Mouse (Mus musculus): Measurements from ENCODE around the gene Parvb. TPM values are rescaled to one million over a fixed set of nuclear protein-coding genes. Genes with fewer than 3 reads are reported as not detected.

Gene Parvb
- polyA plus RNA-seq, 1 experiment from 2014 or later: 3.2 TPM

GRCm38 (mm10) chr15:84299662-84300333, 68.0 kb downstream of the Parvb start:
- ATAC-seq (ENCODE audit: insufficient number of reproducible peaks, low FRiP score, low TSS enrichment, low read depth): no peak
- 46% methylated on average over 9 of the region's 9 CpGs for WGBS
- no peaks in the 10 kb centered on the region for H3K36me3 ChIP-seq
- H3K4me1 ChIP-seq: peaks cover 52% of the 10 kb centered on the region
- H3K4me2 ChIP-seq: no peak overlapping the region
- peaks cover 9% of the 10 kb centered on the region; the same call in 1 of the 2 replicates for H3K27me3 ChIP-seq
- no peak overlapping the region for H3K27ac ChIP-seq
- no peak overlapping the region for H3K4me3 ChIP-seq
- H3K9ac ChIP-seq: no peak overlapping the region
- H3K9me3 ChIP-seq: no peaks in the 10 kb centered on the region

- Histone ChIP-seq H3K36me3 (no peaks in the 10 kb centered on the region), H3K27ac (no peak overlapping the region), H3K27me3 (peaks cover 9% of the 10 kb centered on the region; the same call in 1 of the 2 replicates), H3K4me3 (no peak overlapping the region), H3K9me3 (no peaks in the 10 kb centered on the region), H3K4me1 (peaks cover 52% of the 10 kb centered on the region), H3K9ac (no peak overlapping the region), H3K4me2 (no peak overlapping the region)
- 68% methylated on average over 2 of the region's 2 CpGs for WGBS
- ATAC-seq (ENCODE audit: insufficient number of reproducible peaks, low FRiP score, low TSS enrichment, low read depth): no peak
Observed at GRCm38 (mm10) chr15:84300591-84300990, 68.7 kb downstream of the Parvb start.

DNA sequence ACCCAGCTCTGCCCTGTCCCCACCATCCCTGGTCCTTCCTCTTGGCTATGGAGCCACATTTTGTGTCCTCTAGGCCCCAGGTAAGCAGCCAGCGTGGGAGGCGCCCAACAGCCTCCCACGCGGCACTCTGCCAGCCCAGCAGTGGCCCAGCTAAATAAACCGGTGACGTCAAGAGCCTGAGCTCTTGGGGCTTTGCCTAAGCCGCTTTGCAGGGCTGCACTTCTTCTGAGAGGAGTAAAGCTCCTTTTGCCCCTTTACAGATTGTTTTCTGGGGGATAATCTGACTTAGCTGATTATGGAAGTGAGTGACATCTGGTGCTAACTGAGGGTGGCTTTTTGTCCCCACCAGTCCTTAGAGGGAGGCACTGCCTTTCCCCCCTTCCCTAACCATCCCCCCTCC, 69.2 kb downstream of the Parvb start:
- no peak for ATAC-seq (ENCODE audit: insufficient number of reproducible peaks, low FRiP score, low TSS enrichment, low read depth)
- H3K9me3 ChIP-seq: no peaks in the 10 kb centered on the region
- no peak overlapping the region for H3K9ac ChIP-seq
- H3K27ac ChIP-seq: no peak overlapping the region
- no peaks in the 10 kb centered on the region for H3K36me3 ChIP-seq
- 14% methylated on average over 7 of the region's 7 CpGs for WGBS
- peaks cover 9% of the 10 kb centered on the region; the same call in 1 of the 2 replicates for H3K27me3 ChIP-seq
- peaks cover 52% of the 10 kb centered on the region for H3K4me1 ChIP-seq
- H3K4me2 ChIP-seq: no peak overlapping the region
- H3K4me3 ChIP-seq: no peak overlapping the region

- H3K27me3 ChIP-seq: peaks cover 9% of the 10 kb centered on the region; the same call in 1 of the 2 replicates
- H3K9ac ChIP-seq: no peak overlapping the region
- no peaks in the 10 kb centered on the region for H3K36me3 ChIP-seq
- no peak overlapping the region for H3K4me3 ChIP-seq
- no peak for ATAC-seq (ENCODE audit: insufficient number of reproducible peaks, low FRiP score, low TSS enrichment, low read depth)
- peaks cover 52% of the 10 kb centered on the region for H3K4me1 ChIP-seq
- H3K27ac ChIP-seq: no peak overlapping the region
- H3K4me2 ChIP-seq: no peak overlapping the region
- 49% methylated on average over 8 of the region's 8 CpGs for WGBS
- H3K9me3 ChIP-seq: no peaks in the 10 kb centered on the region
Observed at GRCm38 (mm10) chr15:84301641-84302420, 70.0 kb downstream of the Parvb start.

GRCm38 (mm10) chr15:84303264-84303663, 71.4 kb downstream of the Parvb start:
- no peak overlapping the region for H3K4me3 ChIP-seq
- 52% methylated on average over 10 of the region's 10 CpGs for WGBS
- no peak for ATAC-seq (ENCODE audit: insufficient number of reproducible peaks, low FRiP score, low TSS enrichment, low read depth)
- H3K27me3 ChIP-seq: peaks cover 9% of the 10 kb centered on the region; the same call in 1 of the 2 replicates
- no peak overlapping the region for H3K9ac ChIP-seq
- H3K36me3 ChIP-seq: no peaks in the 10 kb centered on the region
- H3K4me2 ChIP-seq: no peak overlapping the region
- peaks cover 51% of the 10 kb centered on the region for H3K4me1 ChIP-seq
- H3K9me3 ChIP-seq: no peaks in the 10 kb centered on the region
- H3K27ac ChIP-seq: no peak overlapping the region

DNA sequence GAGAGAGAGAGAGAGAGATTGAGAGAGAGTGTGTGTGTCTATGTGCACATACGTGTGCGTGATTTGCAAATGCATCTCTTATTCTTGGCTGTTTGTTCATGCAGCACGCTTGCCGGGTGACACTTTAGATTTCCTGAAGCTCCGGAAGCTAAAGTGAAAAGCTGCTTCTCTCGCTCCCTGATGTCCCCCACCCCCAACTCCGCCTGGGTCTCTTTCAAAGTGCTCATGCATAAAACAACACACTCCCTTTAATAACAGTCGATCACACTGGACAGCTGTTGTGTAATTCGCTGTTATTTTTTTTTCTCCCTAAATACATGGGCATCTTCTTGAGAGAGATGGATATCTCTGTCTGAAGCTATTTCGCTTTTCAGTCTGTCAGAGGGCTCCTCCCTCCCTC, 73.5 kb downstream of the Parvb start:
- Histone ChIP-seq H3K9me3 (no peaks in the 10 kb centered on the region), H3K27ac (no peak overlapping the region), H3K4me3 (no peak overlapping the region), H3K36me3 (no peaks in the 10 kb centered on the region), H3K4me1 (peaks cover 30% of the 10 kb centered on the region), H3K9ac (no peak overlapping the region), H3K27me3 (no peaks in the 10 kb centered on the region), H3K4me2 (no peak overlapping the region)
- 79% methylated on average over 10 of the region's 10 CpGs for WGBS
- no peak for ATAC-seq (ENCODE audit: insufficient number of reproducible peaks, low FRiP score, low TSS enrichment, low read depth)

DNA sequence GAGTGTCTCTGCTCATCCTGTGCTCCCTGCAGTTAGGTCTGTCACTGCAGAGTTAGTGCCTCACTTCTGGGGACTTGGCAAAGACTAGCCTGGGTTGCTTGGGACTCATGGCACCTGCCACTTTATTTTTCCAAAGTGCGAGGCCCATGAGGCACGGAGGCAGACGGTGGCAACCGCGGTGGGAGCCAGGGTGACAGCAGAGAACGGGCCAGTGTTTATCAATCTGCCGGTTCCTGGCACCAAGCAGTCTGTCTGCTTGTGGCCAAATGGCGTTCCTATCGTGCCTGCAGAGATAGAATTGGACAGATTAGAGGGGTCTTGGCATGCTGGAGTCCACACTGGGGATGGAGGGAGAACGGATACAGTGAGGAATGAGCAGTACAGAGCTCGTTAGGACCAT, 78.4 kb downstream of the Parvb start:
- H3K9me3 ChIP-seq: no peaks in the 10 kb centered on the region
- no peak overlapping the region for H3K9ac ChIP-seq
- H3K27ac ChIP-seq: no peak overlapping the region
- H3K4me1 ChIP-seq: peaks cover 30% of the 10 kb centered on the region
- H3K27me3 ChIP-seq: no peaks in the 10 kb centered on the region
- no peaks in the 10 kb centered on the region for H3K36me3 ChIP-seq
- WGBS: 74% methylated on average over 11 of the region's 11 CpGs
- ATAC-seq (ENCODE audit: insufficient number of reproducible peaks, low FRiP score, low TSS enrichment, low read depth): no peak
- H3K4me2 ChIP-seq: no peak overlapping the region
- no peak overlapping the region for H3K4me3 ChIP-seq

DNA sequence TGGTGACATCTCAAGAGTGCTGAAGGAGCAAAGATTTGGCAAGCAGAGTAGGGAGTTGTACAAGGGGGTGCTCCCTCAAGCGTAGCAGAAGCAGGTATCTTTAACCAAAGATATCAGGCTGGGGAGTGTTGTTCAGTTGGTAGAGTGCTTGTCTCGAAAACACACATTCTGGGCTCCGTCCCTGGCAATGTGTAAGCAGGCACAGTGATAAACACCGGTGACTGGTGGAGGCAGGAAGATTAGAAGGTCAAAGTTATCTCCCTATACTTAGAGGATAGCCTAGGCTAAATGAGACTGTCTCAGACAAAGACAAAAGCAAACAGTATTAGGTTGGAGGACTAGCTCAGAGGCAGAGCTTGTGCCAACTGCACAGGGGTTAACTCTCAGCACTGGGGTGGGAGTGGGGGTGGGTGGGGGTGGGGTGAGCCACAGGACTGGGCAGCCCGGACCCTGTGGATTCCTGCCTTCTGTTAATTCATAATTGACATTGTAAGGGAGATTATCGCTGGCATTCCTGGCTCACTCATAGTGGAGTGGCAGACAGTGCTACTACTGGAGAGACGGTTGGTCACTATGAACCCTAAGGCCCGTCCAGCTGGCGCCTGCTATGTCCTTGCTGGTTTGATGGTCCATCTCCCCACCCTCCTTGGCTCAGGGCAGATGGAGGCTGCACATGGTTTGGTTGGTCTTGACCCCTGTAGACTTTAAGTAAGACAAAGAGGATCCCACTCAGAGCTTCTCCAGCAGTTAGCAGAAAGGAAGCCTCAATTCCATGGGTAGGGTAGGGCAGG, 79.6 kb downstream of the Parvb start:
- no peaks in the 10 kb centered on the region for H3K9me3 ChIP-seq
- H3K4me1 ChIP-seq: peaks cover 37% of the 10 kb centered on the region
- H3K4me3 ChIP-seq: no peak overlapping the region
- no peaks in the 10 kb centered on the region for H3K36me3 ChIP-seq
- no peak overlapping the region for H3K9ac ChIP-seq
- 80% methylated on average over 9 of the region's 9 CpGs for WGBS
- H3K4me2 ChIP-seq: no peak overlapping the region
- no peaks in the 10 kb centered on the region for H3K27me3 ChIP-seq
- no peak overlapping the region for H3K27ac ChIP-seq
- ATAC-seq (ENCODE audit: insufficient number of reproducible peaks, low FRiP score, low TSS enrichment, low read depth): no peak

- Histone ChIP-seq H3K27ac (peak overlapping the region; percentile 62), H3K4me2 (no peak overlapping the region), H3K27me3 (no peaks in the 10 kb centered on the region), H3K4me3 (no peak overlapping the region), H3K9ac (no peak overlapping the region), H3K36me3 (no peaks in the 10 kb centered on the region), H3K4me1 (peaks cover 37% of the 10 kb centered on the region), H3K9me3 (no peaks in the 10 kb centered on the region)
- 46% methylated on average over 9 of the region's 10 CpGs for WGBS
- peak; percentile 57; the same call in 1 of the 2 replicates for ATAC-seq (ENCODE audit: insufficient number of reproducible peaks, low FRiP score, low TSS enrichment, low read depth)
Observed at GRCm38 (mm10) chr15:84312878-84313565, 81.2 kb downstream of the Parvb start.

- peak; percentile 51 for ATAC-seq (ENCODE audit: insufficient number of reproducible peaks, low FRiP score, low TSS enrichment, low read depth)
Observed at GRCm38 (mm10) chr15:84313566-84313878, 81.7 kb downstream of the Parvb start.

DNA sequence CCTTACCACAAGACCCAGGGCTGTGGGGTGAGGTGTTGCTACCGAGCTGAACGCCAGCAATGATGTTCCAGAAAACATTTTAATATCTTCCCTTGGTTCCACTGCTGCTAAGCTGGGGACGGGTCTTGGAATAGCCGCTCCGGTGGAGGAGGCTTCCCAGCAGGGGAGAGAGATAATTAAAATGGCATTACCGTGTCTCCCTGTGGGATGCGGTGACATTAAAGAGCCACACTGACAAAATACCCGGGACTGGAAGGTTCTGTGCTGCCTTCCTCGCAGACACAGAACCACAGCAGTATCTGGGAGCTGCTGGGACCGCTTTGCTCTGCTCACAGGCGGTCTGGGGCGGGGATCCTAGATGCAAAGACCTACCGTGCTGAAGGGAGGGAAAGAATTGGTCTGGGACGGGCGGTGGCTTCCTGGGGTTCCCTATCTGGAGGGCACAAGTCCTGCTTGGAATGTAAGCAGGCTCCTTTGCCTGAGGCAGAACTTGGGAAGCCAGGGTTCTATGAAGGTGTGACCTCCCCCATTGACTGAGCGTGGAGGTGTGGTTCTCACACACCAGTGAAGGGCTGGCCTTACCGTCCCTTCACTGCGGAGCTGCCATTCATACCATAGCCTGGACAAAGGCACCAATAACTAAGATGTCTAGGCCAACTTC, 82.7 kb downstream of the Parvb start:
- no peaks in the 10 kb centered on the region for H3K9me3 ChIP-seq
- H3K4me1 ChIP-seq: peaks cover 37% of the 10 kb centered on the region
- H3K9ac ChIP-seq: no peak overlapping the region
- WGBS: 20% methylated on average over 18 of the region's 18 CpGs
- H3K36me3 ChIP-seq: no peaks in the 10 kb centered on the region
- H3K4me3 ChIP-seq: no peak overlapping the region
- no peak for ATAC-seq (ENCODE audit: insufficient number of reproducible peaks, low FRiP score, low TSS enrichment, low read depth)
- 0 out of 2 replicates have a peak overlapping the region, but pooled peaks have one; percentile 62 for H3K27ac ChIP-seq
- 0 out of 2 replicates have a peak overlapping the region, but pooled peaks have one; percentile 3 for H3K4me2 ChIP-seq
- H3K27me3 ChIP-seq: no peaks in the 10 kb centered on the region

More at GRCm38 (mm10) chr15:84313566-84313878, 81.7 kb downstream of the Parvb start:
- peaks cover 37% of the 10 kb centered on the region for H3K4me1 ChIP-seq
- H3K36me3 ChIP-seq: no peaks in the 10 kb centered on the region
- H3K27me3 ChIP-seq: no peaks in the 10 kb centered on the region
- H3K4me2 ChIP-seq: no peak overlapping the region
- H3K4me3 ChIP-seq: no peak overlapping the region
- H3K27ac ChIP-seq: peak overlapping the region; percentile 62
- 15% methylated on average over 9 of the region's 9 CpGs for WGBS
- H3K9me3 ChIP-seq: no peaks in the 10 kb centered on the region
- H3K9ac ChIP-seq: no peak overlapping the region
